Mouse (Mus musculus): ENCODE measurements around the gene Rnf149. TPM values are rescaled to one million over a fixed set of nuclear protein-coding genes. Genes with fewer than 3 reads are reported as not detected.

The Rnf149 gene
- total RNA-seq (2014; rRNA removed) (13.0 and 22.2 TPM in 2 replicates), polyA plus RNA-seq (2015; fragmentation: Nextera tagmentation; extraction: Ambion mirVana) (16.5 and 20.6 TPM in 2 replicates)

GRCm38 (mm10) chr1:39577253-39577705 is at the start of gene Rnf149:
Gene Rnf149 (minus strand): TSS chr1:39577405.
- under 1% methylated on average over 33 of the region's 49 CpGs for WGBS
- TF ChIP-seq CTCF (IDR thresholded peaks at IDR 0.05) = no peak

GRCm38 (mm10) chr1:39625491-39625890 is 48.3 kb upstream of the Rnf149 start:
- Histone ChIP-seq H3K9me3 (ENCODE audit: low read length) (no peaks in the 10 kb centered on the region), H3K4me2 (ENCODE audit: low read depth, low read length, poor library complexity, severe bottlenecking) (no peak overlapping the region), H3K36me3 (ENCODE audit: insufficient read depth, low read length) (peaks cover 2% of the 10 kb centered on the region; the same call in 1 of the 2 replicates), H3K4me3 (ENCODE audit: low read depth, low read length) (no peak overlapping the region), H3K27me3 (ENCODE audit: insufficient read depth, low read length) (no peaks in the 10 kb centered on the region), H3K9ac (replicated peaks; ENCODE audit: low read length, poor library complexity, severe bottlenecking) (no peak overlapping the region), H3K27ac (ENCODE audit: low read depth, low read length) (no peak overlapping the region), H3K4me1 (ENCODE audit: insufficient read depth, low read length) (no peaks in the 10 kb centered on the region)
- WGBS = 58% methylated on average over 3 of the region's 3 CpGs
- DNase-seq (ENCODE audit: low spot score) = no peak
- no peak for TF ChIP-seq CTCF (IDR thresholded peaks at IDR 0.05)
- ATAC-seq (ENCODE audit: low FRiP score) = no peak

More at GRCm38 (mm10) chr1:39577253-39577705, at the start of gene Rnf149:
- Histone ChIP-seq H3K4me1 (ENCODE audit: insufficient read depth, low read length) (peaks cover 8% of the 10 kb centered on the region), H3K4me2 (ENCODE audit: low read depth, low read length, poor library complexity, severe bottlenecking) (peak within 1 kb of the TSS; percentile 80), H3K4me3 (ENCODE audit: low read depth, low read length) (peak within 1 kb of the TSS; percentile 68), H3K27ac (ENCODE audit: low read depth, low read length) (peak within 1 kb of the TSS; percentile 95), H3K9me3 (ENCODE audit: low read length) (no peaks in the 10 kb centered on the region), H3K9ac (replicated peaks; ENCODE audit: low read length, poor library complexity, severe bottlenecking) (peak within 1 kb of the TSS; percentile 82), H3K36me3 (ENCODE audit: insufficient read depth, low read length) (no peaks in the 10 kb centered on the region), H3K27me3 (ENCODE audit: insufficient read depth, low read length) (no peaks in the 10 kb centered on the region)
- DNase-seq (ENCODE audit: low spot score) = peak; percentile 92
- peak; percentile 96 for ATAC-seq (ENCODE audit: low FRiP score)

GRCm38 (mm10) chr1:39623729-39624128 is 46.5 kb upstream of the Rnf149 start:
- Histone ChIP-seq H3K4me2 (ENCODE audit: low read depth, low read length, poor library complexity, severe bottlenecking) (no peak overlapping the region), H3K9ac (replicated peaks; ENCODE audit: low read length, poor library complexity, severe bottlenecking) (no peak overlapping the region), H3K36me3 (ENCODE audit: insufficient read depth, low read length) (peaks cover 2% of the 10 kb centered on the region; the same call in 1 of the 2 replicates), H3K4me3 (ENCODE audit: low read depth, low read length) (no peak overlapping the region), H3K27me3 (ENCODE audit: insufficient read depth, low read length) (no peaks in the 10 kb centered on the region), H3K9me3 (ENCODE audit: low read length) (no peaks in the 10 kb centered on the region), H3K27ac (ENCODE audit: low read depth, low read length) (no peak overlapping the region), H3K4me1 (ENCODE audit: insufficient read depth, low read length) (no peaks in the 10 kb centered on the region)
- no peak for DNase-seq (ENCODE audit: low spot score)
- WGBS = 47% methylated on average over 1 of the region's 1 CpGs
- TF ChIP-seq CTCF (IDR thresholded peaks at IDR 0.05) = no peak
- no peak for ATAC-seq (ENCODE audit: low FRiP score)

- H3K27ac ChIP-seq (ENCODE audit: low read depth, low read length) = no peak overlapping the region
- H3K4me2 ChIP-seq (ENCODE audit: low read depth, low read length, poor library complexity, severe bottlenecking) = no peak overlapping the region
- TF ChIP-seq CTCF (IDR thresholded peaks at IDR 0.05) = no peak
- H3K9ac ChIP-seq (replicated peaks; ENCODE audit: low read length, poor library complexity, severe bottlenecking) = no peak overlapping the region
- H3K4me3 ChIP-seq (ENCODE audit: low read depth, low read length) = no peak overlapping the region
- WGBS = 90% methylated on average over 5 of the region's 5 CpGs
- no peak for ATAC-seq (ENCODE audit: low FRiP score)
- H3K27me3 ChIP-seq (ENCODE audit: insufficient read depth, low read length) = no peaks in the 10 kb centered on the region
- no peaks in the 10 kb centered on the region for H3K9me3 ChIP-seq (ENCODE audit: low read length)
- DNase-seq (ENCODE audit: low spot score) = no peak
- H3K4me1 ChIP-seq (ENCODE audit: insufficient read depth, low read length) = no peaks in the 10 kb centered on the region
- peaks cover 2% of the 10 kb centered on the region; the same call in 1 of the 2 replicates for H3K36me3 ChIP-seq (ENCODE audit: insufficient read depth, low read length)
Observed at GRCm38 (mm10) chr1:39623106-39623505, 45.9 kb upstream of the Rnf149 start.

GRCm38 (mm10) chr1:39618524-39618923 is 41.3 kb upstream of the Rnf149 start:
- Histone ChIP-seq H3K36me3 (ENCODE audit: insufficient read depth, low read length) (peaks cover 2% of the 10 kb centered on the region; the same call in 1 of the 2 replicates), H3K4me2 (ENCODE audit: low read depth, low read length, poor library complexity, severe bottlenecking) (no peak overlapping the region), H3K9me3 (ENCODE audit: low read length) (no peaks in the 10 kb centered on the region), H3K9ac (replicated peaks; ENCODE audit: low read length, poor library complexity, severe bottlenecking) (no peak overlapping the region), H3K27ac (ENCODE audit: low read depth, low read length) (no peak overlapping the region), H3K4me3 (ENCODE audit: low read depth, low read length) (no peak overlapping the region), H3K27me3 (ENCODE audit: insufficient read depth, low read length) (no peaks in the 10 kb centered on the region), H3K4me1 (ENCODE audit: insufficient read depth, low read length) (no peaks in the 10 kb centered on the region)
- WGBS = 23% methylated on average over 8 of the region's 8 CpGs
- peak; percentile 14 for DNase-seq (ENCODE audit: low spot score)
- no peak for ATAC-seq (ENCODE audit: low FRiP score)
- no peak for TF ChIP-seq CTCF (IDR thresholded peaks at IDR 0.05)

- H3K9me3 ChIP-seq (ENCODE audit: low read length) = no peaks in the 10 kb centered on the region
- no peak overlapping the region for H3K4me2 ChIP-seq (ENCODE audit: low read depth, low read length, poor library complexity, severe bottlenecking)
- H3K4me3 ChIP-seq (ENCODE audit: low read depth, low read length) = no peak overlapping the region
- ATAC-seq (ENCODE audit: low FRiP score) (no peak), DNase-seq (ENCODE audit: low spot score) (no peak)
- WGBS = 76% methylated on average over 6 of the region's 6 CpGs
- H3K27ac ChIP-seq (ENCODE audit: low read depth, low read length) = no peak overlapping the region
- no peaks in the 10 kb centered on the region; the same call in 1 of the 2 replicates for H3K36me3 ChIP-seq (ENCODE audit: insufficient read depth, low read length)
- no peak overlapping the region for H3K9ac ChIP-seq (replicated peaks; ENCODE audit: low read length, poor library complexity, severe bottlenecking)
- TF ChIP-seq CTCF (IDR thresholded peaks at IDR 0.05) = no peak
- no peaks in the 10 kb centered on the region for H3K4me1 ChIP-seq (ENCODE audit: insufficient read depth, low read length)
- H3K27me3 ChIP-seq (ENCODE audit: insufficient read depth, low read length) = no peaks in the 10 kb centered on the region
Observed at GRCm38 (mm10) chr1:39615526-39615925, 38.3 kb upstream of the Rnf149 start.
